Mouse (Mus musculus) MEL (cell line): ENCODE results near the gene Atp1a1.

ENCODE experiments used
- CTCF ChIP-seq, 3 experiments: IDR thresholded peaks in 2 of 3; conservative IDR thresholded peaks in 1 of 3; 2 replicates each; pipeline ENCODE4 v1.5.1; 2011 to 2012; ENCODE audit warnings: low read length in 3 of 3, low read depth in 2 of 3, mild to moderate bottlenecking in 2 of 3, improper control_type of control experiment in 1 of 3, inconsistent platforms in 1 of 3, mixed read lengths in 1 of 3, moderate library complexity in 1 of 3; ENCODE audit not compliant: control insufficient read depth in 1 of 3, insufficient read depth in 1 of 3, poor library complexity in 1 of 3, severe bottlenecking in 1 of 3
- POLR2A ChIP-seq, 2 experiments: IDR thresholded peaks; 2 replicates each; pipeline ENCODE4 v1.6.1; 2011 to 2012; ENCODE audit warnings: low read length in 2 of 2, mild to moderate bottlenecking in 2 of 2, control low read depth in 1 of 2, improper control_type of control experiment in 1 of 2, low read depth in 1 of 2, moderate library complexity in 1 of 2; ENCODE audit not compliant: control insufficient read depth in 1 of 2, insufficient read depth in 1 of 2, poor library complexity in 1 of 2
- ZMIZ1 ChIP-seq: IDR thresholded peaks from 2 replicates; pipeline ENCODE4 v1.6.1; 2012; ENCODE audit warnings: low read depth, mild to moderate bottlenecking, inconsistent platforms, low read length, improper control_type of control experiment, moderate library complexity

GRCm38 (mm10) chr3:101571515-101572130, 32.9 kb downstream of the Atp1a1 start:
- TF ChIP-seq POLR2A (IDR thresholded peaks at IDR 0.05; ENCODE audit: control insufficient read depth in 1 of 2, insufficient read depth in 1 of 2, low read depth in 1 of 2, low read length in 2 of 2, poor library complexity in 1 of 2) (no peak), CTCF (IDR thresholded peaks at IDR 0.05 in 2 of 3, conservative IDR thresholded peaks at IDR 0.05 in 1 of 3; ENCODE audit: control insufficient read depth in 1 of 3, insufficient read depth in 1 of 3, low read depth in 2 of 3, low read length in 3 of 3, poor library complexity in 1 of 3, severe bottlenecking in 1 of 3) (no peak), ZMIZ1 (no peak)
